Comparison of ENCODE assay signal across 10 mouse cellular contexts in the genomic region with DNA sequence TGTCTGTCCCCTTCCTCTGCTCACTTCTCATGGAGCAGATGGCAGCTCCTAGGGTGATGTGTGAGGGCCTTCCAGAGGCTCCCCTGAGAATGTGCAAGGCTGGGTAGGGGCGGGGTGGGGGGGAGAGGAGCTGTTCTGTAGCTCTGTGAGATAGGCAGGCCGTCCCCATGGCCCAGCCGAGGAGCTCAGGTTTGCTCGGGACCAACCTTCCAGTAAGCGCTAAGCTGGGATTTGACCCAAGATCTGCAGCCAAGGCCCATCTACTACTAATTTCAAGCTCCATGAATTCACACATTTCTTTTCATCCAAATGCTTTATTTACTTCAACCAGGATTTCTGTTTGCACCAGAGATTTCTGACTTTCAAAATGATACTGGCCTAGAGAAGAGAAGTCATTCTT. TPM values are rescaled to one million over a fixed set of nuclear protein-coding genes. Genes with fewer than 3 reads are reported as not detected.
DNase-seq lines count a peak whose midpoint lies in the region; ATAC-seq lines count a peak whose summit lies in the region.
"Had no signal": no experiment of that assay in that cellular context is flagged by ENCODE, and none has a peak within 500 bp of the region (broad histone marks: within the 10 kb centered on the region; RNA-seq: fewer than 3 reads in every experiment).

No protein-coding gene starts in this region.

- peaks cover 29% of the 10 kb centered on the region for H3K27me3 ChIP-seq in forebrain, embryonic 12.5 days
- no peaks in the 10 kb centered on the region for H3K27me3 ChIP-seq in forebrain, embryonic 11.5 days (ENCODE audit: control insufficient read depth, insufficient read depth, low read length)
- H3K27me3 ChIP-seq in kidney, embryonic 14.5 days (ENCODE audit: control insufficient read depth, insufficient read depth, low read length): no peaks in the 10 kb centered on the region
- no peaks in the 10 kb centered on the region for H3K27me3 ChIP-seq in hindbrain, embryonic 12.5 days
- H3K27me3 ChIP-seq in midbrain, embryonic 14.5 days (ENCODE audit: control insufficient read depth, insufficient read depth, low read length): no peaks in the 10 kb centered on the region

- H3K36me3 ChIP-seq in forebrain, embryonic 12.5 days (replicated peaks): no peaks in the 10 kb centered on the region
- no peaks in the 10 kb centered on the region for H3K36me3 ChIP-seq in forebrain, embryonic 11.5 days (ENCODE audit: control insufficient read depth, insufficient read depth, low read length)
- H3K36me3 ChIP-seq in kidney, embryonic 14.5 days (ENCODE audit: control insufficient read depth, insufficient read depth, low read length): no peaks in the 10 kb centered on the region
- no peaks in the 10 kb centered on the region for H3K36me3 ChIP-seq in hindbrain, embryonic 12.5 days
- no peaks in the 10 kb centered on the region for H3K36me3 ChIP-seq in midbrain, embryonic 14.5 days (ENCODE audit: control insufficient read depth, insufficient read depth, low read length)
- H3K36me3 ChIP-seq: G1E had no signal

- H3K9me3 ChIP-seq in forebrain, embryonic 12.5 days: no peaks in the 10 kb centered on the region
- no peaks in the 10 kb centered on the region for H3K9me3 ChIP-seq in forebrain, embryonic 11.5 days (ENCODE audit: control insufficient read depth, low read length)
- H3K9me3 ChIP-seq in kidney, embryonic 14.5 days (ENCODE audit: control insufficient read depth, low read length): no peaks in the 10 kb centered on the region
- H3K9me3 ChIP-seq in hindbrain, embryonic 12.5 days (replicated peaks): no peaks in the 10 kb centered on the region
- no peaks in the 10 kb centered on the region for H3K9me3 ChIP-seq in midbrain, embryonic 14.5 days (ENCODE audit: control insufficient read depth, low read length)
- H3K9me3 ChIP-seq: G1E had no signal

- H3K27ac ChIP-seq in forebrain, embryonic 12.5 days: peak overlapping the region; percentile 59; the same call in 1 of the 2 replicates
- H3K27ac ChIP-seq in forebrain, embryonic 11.5 days (ENCODE audit: low read depth, low read length): no peak overlapping the region
- peak overlapping the region; percentile 92 for H3K27ac ChIP-seq in kidney, embryonic 14.5 days (ENCODE audit: low read depth, low read length)
- peak overlapping the region; percentile 71 for H3K27ac ChIP-seq in hindbrain, embryonic 12.5 days
- H3K27ac ChIP-seq in midbrain, embryonic 14.5 days (replicated peaks; ENCODE audit: low read depth, low read length): 0 out of 2 replicates have a peak overlapping the region, but pooled peaks have one; percentile 32
- H3K27ac ChIP-seq: liver, embryonic 14.5 days had no signal

- no peak for DNase-seq in forebrain, embryonic 11.5 days (ENCODE audit: low spot score)
- no peak for DNase-seq in kidney, adult 8-10 months
- DNase-seq in midbrain, embryonic 14.5 days: no peak
- no peak for DNase-seq in testis, postnatal 10 days (ENCODE audit: low spot score)

- no peak overlapping the region for H3K9ac ChIP-seq in forebrain, embryonic 12.5 days
- H3K9ac ChIP-seq in forebrain, embryonic 11.5 days (ENCODE audit: low read length): no peak overlapping the region
- no peak overlapping the region for H3K9ac ChIP-seq in kidney, embryonic 14.5 days (ENCODE audit: low read depth, low read length)
- H3K9ac ChIP-seq in hindbrain, embryonic 12.5 days: no peak overlapping the region
- H3K9ac ChIP-seq in midbrain, embryonic 14.5 days (replicated peaks; ENCODE audit: low read length): no peak overlapping the region
- H3K9ac ChIP-seq: liver, embryonic 14.5 days had no signal

- no peak for ATAC-seq in forebrain, embryonic 12.5 days (ENCODE audit: low FRiP score)
- no peak for ATAC-seq in forebrain, embryonic 11.5 days (replicated peaks; ENCODE audit: low FRiP score)
- no peak for ATAC-seq in kidney, embryonic 14.5 days (ENCODE audit: low FRiP score, low TSS enrichment)
- no peak for ATAC-seq in hindbrain, embryonic 12.5 days (ENCODE audit: low FRiP score)
- ATAC-seq in midbrain, embryonic 14.5 days (ENCODE audit: low FRiP score, low TSS enrichment): no peak
- no peak for ATAC-seq in CD4-positive, CD25-positive, alpha-beta regulatory T cell, adult 4 months

- no peak overlapping the region for H3K4me2 ChIP-seq in forebrain, embryonic 12.5 days
- H3K4me2 ChIP-seq in forebrain, embryonic 11.5 days (ENCODE audit: low read depth, low read length, severe bottlenecking): no peak overlapping the region
- H3K4me2 ChIP-seq in kidney, embryonic 14.5 days (replicated peaks; ENCODE audit: low read depth, low read length): no peak overlapping the region
- no peak overlapping the region for H3K4me2 ChIP-seq in hindbrain, embryonic 12.5 days (replicated peaks)
- H3K4me2 ChIP-seq in midbrain, embryonic 14.5 days (ENCODE audit: low read length): no peak overlapping the region

- H3K4me1 ChIP-seq in forebrain, embryonic 12.5 days: peaks cover 19% of the 10 kb centered on the region
- peaks cover 6% of the 10 kb centered on the region for H3K4me1 ChIP-seq in forebrain, embryonic 11.5 days (replicated peaks; ENCODE audit: control insufficient read depth, insufficient read depth, low read length)
- peaks cover 30% of the 10 kb centered on the region for H3K4me1 ChIP-seq in kidney, embryonic 14.5 days (ENCODE audit: control insufficient read depth, insufficient read depth, low read length)
- H3K4me1 ChIP-seq in hindbrain, embryonic 12.5 days: peaks cover 27% of the 10 kb centered on the region
- H3K4me1 ChIP-seq in midbrain, embryonic 14.5 days (ENCODE audit: control insufficient read depth, insufficient read depth, low read length): peaks cover 10% of the 10 kb centered on the region

- H3K4me3 ChIP-seq in forebrain, embryonic 12.5 days (replicated peaks): no peak overlapping the region
- H3K4me3 ChIP-seq in forebrain, embryonic 11.5 days (ENCODE audit: low read depth, low read length): no peak overlapping the region
- H3K4me3 ChIP-seq in kidney, embryonic 14.5 days (ENCODE audit: low read length): no peak overlapping the region
- H3K4me3 ChIP-seq in hindbrain, embryonic 12.5 days: no peak overlapping the region
- no peak overlapping the region for H3K4me3 ChIP-seq in midbrain, embryonic 14.5 days (replicated peaks; ENCODE audit: low read depth, low read length)

- WGBS in forebrain, embryonic 12.5 days: 29% methylated on average over 5 of the region's 5 CpGs
- 33% methylated on average over 5 of the region's 5 CpGs for WGBS in forebrain, embryonic 11.5 days
- 50% methylated on average over 5 of the region's 5 CpGs for WGBS in kidney, embryonic 14.5 days
- WGBS in hindbrain, embryonic 12.5 days: 54% methylated on average over 5 of the region's 5 CpGs
- 42% methylated on average over 5 of the region's 5 CpGs for WGBS in midbrain, embryonic 14.5 days

RNA-seq across cellular contexts. Expression of a gene that starts 51.4 kb away (rescaled TPM):
- polyA plus RNA-seq in forebrain, embryonic 12.5 days (2016; fragmentation: Nextera tagmentation; extraction: Ambion mirVana): 1.7 and 2.6 TPM in 2 replicates
- polyA plus RNA-seq in forebrain, embryonic 11.5 days (2014; fragmentation: Nextera tagmentation; extraction: Ambion mirVana): 0.76 and 1.0 TPM in 2 replicates
- polyA plus RNA-seq in kidney, embryonic 14.5 days (2014; fragmentation: Nextera tagmentation; extraction: Ambion mirVana): 41.6 and 45.3 TPM in 2 replicates
- polyA plus RNA-seq in hindbrain, embryonic 12.5 days (2016; fragmentation: Nextera tagmentation; extraction: Ambion mirVana): 14.7 and 16.5 TPM in 2 replicates
- 0.58 and 0.64 TPM in 2 replicates for polyA plus RNA-seq in midbrain, embryonic 14.5 days (2014; fragmentation: Nextera tagmentation; extraction: Ambion mirVana)
- polyA plus RNA-seq in CD4-positive, CD25-positive, alpha-beta regulatory T cell, adult 4 months (2017; shearing (Covaris generic)): not detected
- polyA plus RNA-seq: G1E had no signal
